Mouse (Mus musculus): ENCODE measurements at regions not wholly inside any gene's neighbourhood (a gene's known extent, or its start where the extent isn't known, plus 50 kb on each side); places are given as distances from the start of the nearest gene placed in this dataset.

DNA sequence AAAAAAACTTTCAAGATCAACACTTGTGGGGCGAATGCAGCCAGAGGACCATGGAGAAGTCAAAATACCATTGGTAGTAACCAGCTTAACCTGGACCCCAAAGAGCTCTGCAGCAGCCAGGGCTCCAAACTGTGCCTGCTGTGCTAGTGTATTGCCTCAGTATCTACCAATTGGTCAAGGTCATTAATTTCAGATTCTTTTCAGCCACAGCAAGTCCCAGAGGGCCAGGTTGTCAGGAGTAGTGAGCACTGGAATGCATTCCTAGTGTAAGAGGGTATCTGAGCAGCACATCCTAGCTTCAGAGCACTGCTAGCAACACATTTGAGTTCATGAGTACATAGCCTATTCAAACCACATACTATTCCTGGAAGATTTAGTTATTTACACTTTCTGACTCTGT lies 451.3 kb upstream of the Nr2f1 start:
- ATAC-seq (ENCODE audit: low FRiP score) (no peak; the same call in 1 of the 2 replicates), DNase-seq (ENCODE audit: low spot score) (no peak)
- H3K9me3 ChIP-seq (ENCODE audit: control insufficient read depth, low read length): no peaks in the 10 kb centered on the region
- H3K4me2 ChIP-seq (replicated peaks): no peak overlapping the region
- H3K36me3 ChIP-seq (replicated peaks; ENCODE audit: control insufficient read depth, insufficient read depth): no peaks in the 10 kb centered on the region
- H3K27me3 ChIP-seq (ENCODE audit: control insufficient read depth, insufficient read depth, low read length): no peaks in the 10 kb centered on the region
- no peaks in the 10 kb centered on the region for H3K4me1 ChIP-seq (replicated peaks; ENCODE audit: control insufficient read depth, insufficient read depth, low read length)
- no peak overlapping the region for H3K9ac ChIP-seq
- no peak overlapping the region for H3K4me3 ChIP-seq (replicated peaks; ENCODE audit: low read length)
- H3K27ac ChIP-seq: no peak overlapping the region
- 63% methylated on average over 1 of the region's 1 CpGs for WGBS

DNA sequence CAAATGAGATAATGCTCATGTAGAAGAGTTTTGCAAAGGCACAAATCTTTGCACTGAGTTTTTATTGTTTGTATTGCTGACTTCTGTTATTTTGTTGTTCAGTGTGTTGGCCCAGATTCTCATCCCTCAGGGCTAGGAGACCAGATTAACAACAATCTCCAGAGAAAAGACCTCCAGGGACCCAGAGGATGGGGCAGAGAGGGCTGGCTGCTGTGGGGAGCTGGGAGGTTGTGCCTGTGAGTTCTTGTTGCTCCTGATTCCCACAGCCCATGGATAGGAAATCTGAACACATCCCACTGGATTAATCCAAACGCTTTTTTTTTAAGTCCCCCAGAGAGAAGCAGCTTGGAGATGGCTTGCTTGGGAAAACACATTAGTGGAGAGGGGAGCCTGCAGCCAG lies 445.0 kb upstream of the Nr2f1 start:
- 22% methylated on average over 1 of the region's 1 CpGs for WGBS
- ATAC-seq (ENCODE audit: low FRiP score): no peak
- Histone ChIP-seq H3K4me1 (replicated peaks; ENCODE audit: control insufficient read depth, insufficient read depth, low read length) (peaks cover 11% of the 10 kb centered on the region; the same call in 1 of the 2 replicates), H3K36me3 (replicated peaks; ENCODE audit: control insufficient read depth, insufficient read depth) (no peaks in the 10 kb centered on the region), H3K4me2 (replicated peaks) (no peak overlapping the region), H3K4me3 (replicated peaks; ENCODE audit: low read length) (no peak overlapping the region), H3K9ac (no peak overlapping the region), H3K9me3 (ENCODE audit: control insufficient read depth, low read length) (no peaks in the 10 kb centered on the region), H3K27me3 (ENCODE audit: control insufficient read depth, insufficient read depth, low read length) (no peaks in the 10 kb centered on the region), H3K27ac (no peak overlapping the region)
- DNase-seq (ENCODE audit: low spot score): no peak

GRCm38 (mm10) chr13:78643023-78643422 lies 443.5 kb upstream of the Nr2f1 start:
- ATAC-seq (ENCODE audit: low FRiP score): no peak

GRCm38 (mm10) chr13:78642443-78642729 lies 442.8 kb upstream of the Nr2f1 start:
- ATAC-seq (ENCODE audit: low FRiP score): no peak
- Histone ChIP-seq H3K27me3 (ENCODE audit: control insufficient read depth, insufficient read depth, low read length) (no peaks in the 10 kb centered on the region), H3K4me3 (replicated peaks; ENCODE audit: low read length) (no peak overlapping the region), H3K4me1 (replicated peaks; ENCODE audit: control insufficient read depth, insufficient read depth, low read length) (peaks cover 11% of the 10 kb centered on the region; the same call in 1 of the 2 replicates), H3K9ac (no peak overlapping the region), H3K9me3 (ENCODE audit: control insufficient read depth, low read length) (no peaks in the 10 kb centered on the region), H3K4me2 (replicated peaks) (no peak overlapping the region), H3K27ac (no peak overlapping the region), H3K36me3 (replicated peaks; ENCODE audit: control insufficient read depth, insufficient read depth) (no peaks in the 10 kb centered on the region)
- no peak for DNase-seq (ENCODE audit: low spot score)
- 39% methylated on average over 3 of the region's 3 CpGs for WGBS

More at GRCm38 (mm10) chr13:78643023-78643422, 443.5 kb upstream of the Nr2f1 start:
- Histone ChIP-seq H3K9ac (no peak overlapping the region), H3K9me3 (ENCODE audit: control insufficient read depth, low read length) (no peaks in the 10 kb centered on the region), H3K27ac (no peak overlapping the region), H3K36me3 (replicated peaks; ENCODE audit: control insufficient read depth, insufficient read depth) (no peaks in the 10 kb centered on the region), H3K27me3 (ENCODE audit: control insufficient read depth, insufficient read depth, low read length) (no peaks in the 10 kb centered on the region), H3K4me1 (replicated peaks; ENCODE audit: control insufficient read depth, insufficient read depth, low read length) (peaks cover 11% of the 10 kb centered on the region; the same call in 1 of the 2 replicates), H3K4me3 (replicated peaks; ENCODE audit: low read length) (no peak overlapping the region), H3K4me2 (replicated peaks) (no peak overlapping the region)
- 1% methylated on average over 3 of the region's 3 CpGs for WGBS
- DNase-seq (ENCODE audit: low spot score): peak; percentile 28

DNA sequence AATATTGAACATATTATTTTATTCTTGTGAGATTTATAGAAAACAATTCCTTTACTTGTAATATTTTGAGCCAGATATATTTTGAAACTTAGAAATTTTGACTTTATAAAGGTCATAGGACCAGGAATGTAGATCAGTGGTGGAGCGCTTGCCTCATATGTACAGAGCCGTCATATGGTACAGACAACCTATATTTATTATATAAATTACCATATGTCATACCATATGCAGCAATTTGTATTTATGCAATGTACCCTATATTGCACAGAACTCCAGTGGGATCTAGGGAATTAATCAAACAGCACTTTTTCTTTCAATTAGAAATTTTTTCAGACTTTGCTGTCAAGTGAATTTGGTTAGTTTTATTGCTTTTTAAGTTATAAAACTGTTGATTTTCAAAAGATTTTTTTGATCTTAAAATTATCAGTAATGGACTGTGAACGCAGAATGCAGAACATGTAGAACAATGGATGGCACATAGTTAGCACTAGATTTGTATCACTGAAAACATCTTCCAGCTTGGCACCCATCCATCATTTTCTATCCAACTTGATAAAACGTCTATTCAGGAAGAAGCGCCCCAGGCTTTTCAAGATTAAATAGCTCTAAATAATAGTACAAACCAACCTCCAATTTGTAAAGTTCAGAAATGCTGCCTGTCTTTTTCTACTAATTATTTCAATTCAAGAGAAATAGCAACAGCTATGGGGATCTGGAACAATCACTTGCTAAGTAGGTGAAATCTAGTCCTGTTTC lies 442.3 kb upstream of the Nr2f1 start:
- DNase-seq (ENCODE audit: low spot score) (no peak), ATAC-seq (ENCODE audit: low FRiP score) (no peak)
- no peak overlapping the region for H3K4me3 ChIP-seq (replicated peaks; ENCODE audit: low read length)
- H3K27ac ChIP-seq: no peak overlapping the region
- H3K27me3 ChIP-seq (ENCODE audit: control insufficient read depth, insufficient read depth, low read length): no peaks in the 10 kb centered on the region
- no peak overlapping the region for H3K9ac ChIP-seq
- H3K4me1 ChIP-seq (replicated peaks; ENCODE audit: control insufficient read depth, insufficient read depth, low read length): peaks cover 11% of the 10 kb centered on the region; the same call in 1 of the 2 replicates
- no peaks in the 10 kb centered on the region for H3K9me3 ChIP-seq (ENCODE audit: control insufficient read depth, low read length)
- H3K4me2 ChIP-seq (replicated peaks): no peak overlapping the region
- WGBS: 55% methylated on average over 5 of the region's 5 CpGs
- no peaks in the 10 kb centered on the region for H3K36me3 ChIP-seq (replicated peaks; ENCODE audit: control insufficient read depth, insufficient read depth)

DNA sequence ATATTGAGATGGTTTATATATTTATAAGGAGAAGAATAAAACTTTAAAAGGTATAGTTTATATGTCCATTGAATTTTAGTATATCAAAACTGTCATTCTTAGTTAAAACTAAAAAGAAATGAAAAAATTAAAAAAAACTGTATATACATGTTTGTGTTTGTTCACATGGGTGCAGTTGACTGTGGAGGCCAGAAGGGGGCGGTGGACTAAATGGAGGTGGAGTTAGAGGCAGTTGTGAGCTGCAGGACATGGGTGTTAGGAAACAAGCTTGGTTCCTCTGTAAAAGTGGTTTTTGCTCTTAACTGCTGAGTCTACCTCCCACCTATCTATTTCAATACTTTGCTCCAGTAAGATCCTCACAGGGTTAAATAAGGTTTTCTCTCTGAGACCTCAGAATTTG lies 440.8 kb upstream of the Nr2f1 start:
- Histone ChIP-seq H3K9ac (no peak overlapping the region), H3K9me3 (ENCODE audit: control insufficient read depth, low read length) (no peaks in the 10 kb centered on the region), H3K27ac (no peak overlapping the region), H3K4me3 (replicated peaks; ENCODE audit: low read length) (no peak overlapping the region), H3K4me2 (replicated peaks) (no peak overlapping the region), H3K4me1 (replicated peaks; ENCODE audit: control insufficient read depth, insufficient read depth, low read length) (peaks cover 11% of the 10 kb centered on the region; the same call in 1 of the 2 replicates), H3K36me3 (replicated peaks; ENCODE audit: control insufficient read depth, insufficient read depth) (no peaks in the 10 kb centered on the region), H3K27me3 (ENCODE audit: control insufficient read depth, insufficient read depth, low read length) (no peaks in the 10 kb centered on the region)
- ATAC-seq (ENCODE audit: low FRiP score): no peak
- WGBS: 84% methylated on average over 1 of the region's 1 CpGs
- no peak for DNase-seq (ENCODE audit: low spot score)

DNA sequence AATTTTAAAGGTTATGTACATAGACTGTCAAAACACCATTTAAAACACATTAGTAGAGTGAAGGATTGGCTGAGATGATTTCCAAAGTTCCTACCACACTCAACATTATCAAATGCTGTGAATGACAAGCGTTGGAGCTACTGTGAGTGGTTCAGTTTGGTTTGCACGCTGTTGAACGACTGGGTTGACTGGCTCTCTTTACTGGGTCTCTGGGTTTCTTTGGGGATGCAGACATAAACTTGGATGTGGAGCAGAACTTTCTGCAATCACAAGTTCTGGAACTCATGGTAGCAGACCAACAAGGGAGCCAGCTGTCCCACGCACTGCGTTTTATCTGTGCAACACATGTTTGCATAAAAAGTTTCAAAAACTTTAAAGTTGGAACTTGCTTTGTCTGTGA lies 438.9 kb upstream of the Nr2f1 start:
- Histone ChIP-seq H3K36me3 (replicated peaks; ENCODE audit: control insufficient read depth, insufficient read depth) (no peaks in the 10 kb centered on the region), H3K4me3 (replicated peaks; ENCODE audit: low read length) (no peak overlapping the region), H3K4me2 (replicated peaks) (no peak overlapping the region), H3K4me1 (replicated peaks; ENCODE audit: control insufficient read depth, insufficient read depth, low read length) (peaks cover 11% of the 10 kb centered on the region; the same call in 1 of the 2 replicates), H3K9me3 (ENCODE audit: control insufficient read depth, low read length) (no peaks in the 10 kb centered on the region), H3K27ac (no peak overlapping the region), H3K27me3 (ENCODE audit: control insufficient read depth, insufficient read depth, low read length) (no peaks in the 10 kb centered on the region), H3K9ac (no peak overlapping the region)
- 94% methylated on average over 5 of the region's 5 CpGs for WGBS
- DNase-seq (ENCODE audit: low spot score) (no peak), ATAC-seq (ENCODE audit: low FRiP score) (no peak)

DNA sequence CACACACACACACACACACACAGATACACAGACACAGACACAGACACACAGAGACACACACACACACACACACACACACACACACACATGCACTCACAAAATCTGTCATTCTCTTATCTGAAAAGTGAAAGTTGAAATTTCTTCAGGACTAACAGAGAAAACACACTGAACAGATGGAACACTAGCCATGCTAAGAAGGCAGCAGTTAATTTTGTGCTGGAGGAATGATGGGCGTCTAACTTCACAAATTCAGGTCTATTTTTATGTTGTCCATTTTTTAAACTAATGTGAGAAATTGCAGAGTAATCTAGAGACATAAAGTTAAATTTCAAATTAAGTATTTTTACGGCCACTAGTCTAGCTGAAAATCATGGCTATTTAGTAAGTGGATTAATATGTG lies 432.1 kb upstream of the Nr2f1 start:
- 98% methylated on average over 2 of the region's 2 CpGs for WGBS
- no peaks in the 10 kb centered on the region for H3K4me1 ChIP-seq (replicated peaks; ENCODE audit: control insufficient read depth, insufficient read depth, low read length)
- no peaks in the 10 kb centered on the region for H3K9me3 ChIP-seq (ENCODE audit: control insufficient read depth, low read length)
- no peaks in the 10 kb centered on the region for H3K36me3 ChIP-seq (replicated peaks; ENCODE audit: control insufficient read depth, insufficient read depth)
- no peak overlapping the region for H3K27ac ChIP-seq
- no peak for DNase-seq (ENCODE audit: low spot score)
- no peak overlapping the region for H3K4me3 ChIP-seq (replicated peaks; ENCODE audit: low read length)
- ATAC-seq (ENCODE audit: low FRiP score): no peak
- no peak overlapping the region for H3K9ac ChIP-seq
- H3K4me2 ChIP-seq (replicated peaks): no peak overlapping the region
- no peaks in the 10 kb centered on the region for H3K27me3 ChIP-seq (ENCODE audit: control insufficient read depth, insufficient read depth, low read length)

DNA sequence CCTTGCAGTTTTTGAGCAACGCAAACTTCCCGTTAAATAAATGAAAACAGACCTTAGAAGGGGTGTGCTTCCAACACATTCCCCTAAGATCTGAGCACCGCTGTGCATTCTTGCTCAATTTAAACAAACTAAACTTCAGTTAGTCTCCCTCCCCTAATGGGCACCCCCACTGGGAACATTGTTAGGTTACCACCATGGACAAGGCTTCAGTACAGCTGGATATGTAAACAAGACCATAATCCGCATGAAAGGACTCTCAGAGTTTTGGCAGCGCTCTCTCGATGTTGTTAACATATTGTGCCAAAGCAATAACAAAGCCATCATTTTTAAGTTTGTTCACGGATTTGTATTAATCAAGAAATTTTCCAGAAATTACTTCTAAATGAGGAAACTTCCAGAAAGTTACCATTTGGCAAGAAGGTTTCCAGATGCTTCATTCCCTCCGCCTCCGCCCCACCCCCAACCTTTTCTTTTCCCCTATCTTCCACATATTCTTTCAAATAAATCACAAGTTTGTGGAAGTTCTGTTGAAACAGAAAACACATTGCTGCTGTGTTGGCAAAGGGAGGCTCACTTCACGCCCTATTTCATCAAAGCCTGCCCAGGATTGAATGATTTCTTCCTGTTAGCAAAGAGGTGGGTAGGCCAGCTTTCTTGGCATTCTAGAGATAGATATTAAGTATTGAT lies 429.6 kb upstream of the Nr2f1 start:
- H3K27me3 ChIP-seq (ENCODE audit: control insufficient read depth, insufficient read depth, low read length): no peaks in the 10 kb centered on the region
- no peaks in the 10 kb centered on the region for H3K4me1 ChIP-seq (replicated peaks; ENCODE audit: control insufficient read depth, insufficient read depth, low read length)
- ATAC-seq (ENCODE audit: low FRiP score) (no peak), DNase-seq (ENCODE audit: low spot score) (no peak)
- no peak overlapping the region for H3K27ac ChIP-seq
- H3K36me3 ChIP-seq (replicated peaks; ENCODE audit: control insufficient read depth, insufficient read depth): no peaks in the 10 kb centered on the region
- H3K9me3 ChIP-seq (ENCODE audit: control insufficient read depth, low read length): no peaks in the 10 kb centered on the region
- H3K4me3 ChIP-seq (replicated peaks; ENCODE audit: low read length): no peak overlapping the region
- WGBS: 30% methylated on average over 10 of the region's 10 CpGs
- no peak overlapping the region for H3K4me2 ChIP-seq (replicated peaks)
- H3K9ac ChIP-seq: no peak overlapping the region

Data from hindbrain, embryonic 14.5 days (tissue).